Mouse (Mus musculus): ENCODE measurements at regions not wholly inside any gene's neighbourhood (a gene's known extent, or its start where the extent isn't known, plus 50 kb on each side); places are given as distances from the start of the nearest gene placed in this dataset.

GRCm38 (mm10) chr4:45586310-45586709 is 54.0 kb upstream of the Shb start:
- DNase-seq (ENCODE audit: low spot score): no peak

GRCm38 (mm10) chr4:45585188-45585820 is 53.0 kb upstream of the Shb start:
- no peak for DNase-seq (ENCODE audit: low spot score)

- no peak for DNase-seq (ENCODE audit: low spot score)
Measured at GRCm38 (mm10) chr4:45583966-45584365, 51.7 kb upstream of the Shb start.

GRCm38 (mm10) chr4:45582496-45582895 is 50.2 kb upstream of the Shb start:
- DNase-seq (ENCODE audit: low spot score): no peak
